Mouse (Mus musculus): ENCODE measurements at regions not wholly inside any gene's neighbourhood (a gene's known extent, or its start where the extent isn't known, plus 50 kb on each side); places are given as distances from the start of the nearest gene placed in this dataset.

DNA sequence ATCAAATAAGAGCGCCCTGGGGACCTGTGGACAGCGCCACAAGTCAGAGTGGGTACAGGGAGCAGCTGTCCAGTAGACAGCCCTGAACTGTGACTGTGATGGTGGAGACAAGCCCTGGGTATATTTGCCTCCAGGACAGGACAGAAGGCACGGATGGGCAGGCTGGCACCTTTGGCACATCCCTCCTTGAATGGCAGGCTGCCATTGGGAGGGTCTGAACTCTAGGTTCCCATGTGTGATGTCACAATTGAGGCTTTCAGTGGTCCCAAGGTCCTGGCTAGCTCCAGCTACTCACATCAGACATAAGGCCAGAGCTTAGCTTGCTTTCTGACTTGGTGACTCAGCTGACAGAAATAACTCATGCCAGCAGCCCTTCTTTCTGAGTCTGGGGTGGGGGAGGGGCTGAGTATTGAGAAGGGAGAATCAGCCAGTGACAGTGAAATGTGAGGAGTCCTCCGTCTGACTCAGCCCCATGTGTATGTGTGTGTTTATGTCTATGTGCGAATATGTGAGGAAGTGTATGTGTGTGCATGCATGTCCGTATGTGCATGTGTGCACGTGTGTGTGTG lies 91.2 kb upstream of the Tpm1 start:
- ATAC-seq (ENCODE audit: low FRiP score) (no peak), DNase-seq (ENCODE audit: low spot score) (no peak)
- no peak overlapping the region for H3K27ac ChIP-seq
- H3K27me3 ChIP-seq (ENCODE audit: control insufficient read depth, insufficient read depth, low read length), result no peaks in the 10 kb centered on the region
- no peak overlapping the region for H3K9ac ChIP-seq
- H3K4me1 ChIP-seq (replicated peaks; ENCODE audit: control insufficient read depth, insufficient read depth, low read length), result peaks cover 10% of the 10 kb centered on the region
- no peaks in the 10 kb centered on the region for H3K9me3 ChIP-seq (ENCODE audit: control insufficient read depth, low read length)
- H3K4me2 ChIP-seq (replicated peaks), result no peak overlapping the region
- no peak overlapping the region for H3K4me3 ChIP-seq (replicated peaks; ENCODE audit: low read length)
- 74% methylated on average over 7 of the region's 7 CpGs for WGBS
- H3K36me3 ChIP-seq (replicated peaks; ENCODE audit: control insufficient read depth, insufficient read depth), result no peaks in the 10 kb centered on the region

DNA sequence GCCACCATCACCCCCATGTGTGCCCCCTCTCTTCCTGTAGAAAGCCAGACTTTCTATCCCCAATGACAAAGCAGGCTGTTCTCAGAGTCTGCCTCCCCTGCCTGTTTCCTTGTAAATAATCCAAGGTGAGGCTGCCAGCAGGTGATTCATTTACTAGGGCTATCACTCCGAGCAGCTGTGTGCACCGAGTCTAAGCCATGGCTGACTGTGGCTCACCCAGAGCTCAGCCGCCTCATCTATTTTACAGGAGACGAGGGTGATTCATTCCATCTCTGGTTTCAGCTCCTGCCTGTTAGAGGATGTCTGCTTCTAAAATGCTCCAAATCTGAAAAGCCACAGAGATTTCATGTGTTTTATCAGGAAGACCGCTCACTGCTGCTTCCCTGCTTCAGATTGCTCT lies 88.5 kb upstream of the Tpm1 start:
- H3K9me3 ChIP-seq (ENCODE audit: control insufficient read depth, low read length), result no peaks in the 10 kb centered on the region
- peak overlapping the region; percentile 43; the same call in 1 of the 2 replicates for H3K27ac ChIP-seq
- DNase-seq (ENCODE audit: low spot score), result no peak
- WGBS, result 59% methylated on average over 5 of the region's 5 CpGs
- no peak overlapping the region for H3K4me3 ChIP-seq (replicated peaks; ENCODE audit: low read length)
- no peaks in the 10 kb centered on the region for H3K36me3 ChIP-seq (replicated peaks; ENCODE audit: control insufficient read depth, insufficient read depth)
- no peak overlapping the region for H3K9ac ChIP-seq
- peaks cover 10% of the 10 kb centered on the region for H3K4me1 ChIP-seq (replicated peaks; ENCODE audit: control insufficient read depth, insufficient read depth, low read length)
- no peaks in the 10 kb centered on the region for H3K27me3 ChIP-seq (ENCODE audit: control insufficient read depth, insufficient read depth, low read length)
- no peak overlapping the region for H3K4me2 ChIP-seq (replicated peaks)
- no peak for ATAC-seq (ENCODE audit: low FRiP score)

DNA sequence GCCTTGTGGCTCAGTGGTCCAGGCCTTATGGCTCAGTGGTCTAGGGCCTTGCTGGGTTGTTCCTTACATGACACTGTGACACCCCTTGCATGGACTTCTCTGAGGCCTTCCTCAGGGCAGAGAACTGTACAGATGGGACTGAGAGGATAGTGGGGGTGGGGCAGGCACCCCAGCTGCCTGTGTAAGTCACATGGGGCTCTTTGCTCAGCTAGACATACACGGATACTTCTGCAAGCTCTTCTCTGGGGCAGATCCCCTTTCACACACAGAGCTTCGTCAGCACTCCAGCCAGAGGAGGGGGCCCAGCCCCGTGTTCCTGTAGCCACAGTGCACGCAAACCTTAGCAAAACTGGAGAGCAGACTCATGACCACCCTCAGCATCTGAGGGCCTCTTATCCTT lies 87.9 kb upstream of the Tpm1 start:
- no peaks in the 10 kb centered on the region for H3K27me3 ChIP-seq (ENCODE audit: control insufficient read depth, insufficient read depth, low read length)
- H3K9ac ChIP-seq, result no peak overlapping the region
- H3K4me2 ChIP-seq (replicated peaks), result no peak overlapping the region
- H3K36me3 ChIP-seq (replicated peaks; ENCODE audit: control insufficient read depth, insufficient read depth), result no peaks in the 10 kb centered on the region
- 0 out of 2 replicates have a peak overlapping the region, but pooled peaks have one; percentile 43 for H3K27ac ChIP-seq
- DNase-seq (ENCODE audit: low spot score) (no peak), ATAC-seq (ENCODE audit: low FRiP score) (no peak)
- WGBS, result 40% methylated on average over 4 of the region's 4 CpGs
- H3K9me3 ChIP-seq (ENCODE audit: control insufficient read depth, low read length), result no peaks in the 10 kb centered on the region
- no peak overlapping the region for H3K4me3 ChIP-seq (replicated peaks; ENCODE audit: low read length)
- peaks cover 10% of the 10 kb centered on the region for H3K4me1 ChIP-seq (replicated peaks; ENCODE audit: control insufficient read depth, insufficient read depth, low read length)

DNA sequence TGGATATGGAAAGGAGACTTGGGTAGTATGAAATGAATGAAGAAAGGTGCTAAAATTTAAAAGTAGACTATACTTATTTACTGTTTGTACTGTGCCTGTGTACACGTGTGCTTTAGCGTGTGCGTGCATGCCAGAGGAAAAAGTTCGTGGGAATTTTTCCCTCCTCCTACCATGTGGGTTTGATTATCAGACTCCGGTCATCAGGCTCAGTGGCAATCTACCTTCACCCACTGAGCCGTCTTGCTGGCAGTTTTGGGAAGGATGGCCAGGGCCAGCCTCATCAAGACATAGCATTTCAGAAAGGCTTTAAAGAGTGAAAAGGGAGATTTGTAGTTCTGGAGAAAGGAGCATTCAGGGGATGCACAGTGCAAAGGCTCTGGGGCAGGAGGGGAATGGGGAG lies 87.0 kb upstream of the Tpm1 start:
- WGBS, result 85% methylated on average over 6 of the region's 6 CpGs
- Histone ChIP-seq H3K9me3 (ENCODE audit: control insufficient read depth, low read length) (no peaks in the 10 kb centered on the region), H3K36me3 (replicated peaks; ENCODE audit: control insufficient read depth, insufficient read depth) (no peaks in the 10 kb centered on the region), H3K4me1 (replicated peaks; ENCODE audit: control insufficient read depth, insufficient read depth, low read length) (peaks cover 10% of the 10 kb centered on the region), H3K27ac (no peak overlapping the region), H3K4me2 (replicated peaks) (no peak overlapping the region), H3K27me3 (ENCODE audit: control insufficient read depth, insufficient read depth, low read length) (no peaks in the 10 kb centered on the region), H3K4me3 (replicated peaks; ENCODE audit: low read length) (no peak overlapping the region), H3K9ac (no peak overlapping the region)
- DNase-seq (ENCODE audit: low spot score) (no peak), ATAC-seq (ENCODE audit: low FRiP score) (no peak)

DNA sequence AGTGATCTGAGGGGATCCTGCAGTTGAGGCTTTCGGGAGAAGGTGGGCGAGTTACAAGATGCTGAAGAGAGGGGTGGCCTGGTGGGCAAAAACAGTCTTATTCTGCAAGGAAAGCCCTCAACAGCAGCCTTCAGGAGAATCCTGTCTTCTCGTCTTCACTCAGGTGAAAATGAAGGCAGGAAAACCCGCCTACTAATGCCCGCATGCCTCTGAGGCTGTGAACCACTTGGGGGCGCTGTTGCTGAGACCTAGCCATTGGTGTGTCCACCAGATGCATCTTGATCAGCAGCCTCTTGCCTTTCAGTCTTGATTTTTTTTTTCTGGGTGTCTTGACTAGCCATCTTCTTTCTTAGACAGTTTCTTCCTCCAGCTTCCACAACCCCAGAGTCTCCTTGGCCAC lies 85.2 kb upstream of the Tpm1 start:
- Histone ChIP-seq H3K4me3 (replicated peaks; ENCODE audit: low read length) (no peak overlapping the region), H3K27me3 (ENCODE audit: control insufficient read depth, insufficient read depth, low read length) (no peaks in the 10 kb centered on the region), H3K4me1 (replicated peaks; ENCODE audit: control insufficient read depth, insufficient read depth, low read length) (peaks cover 10% of the 10 kb centered on the region), H3K9me3 (ENCODE audit: control insufficient read depth, low read length) (no peaks in the 10 kb centered on the region), H3K27ac (no peak overlapping the region), H3K9ac (no peak overlapping the region), H3K36me3 (replicated peaks; ENCODE audit: control insufficient read depth, insufficient read depth) (no peaks in the 10 kb centered on the region), H3K4me2 (replicated peaks) (no peak overlapping the region)
- DNase-seq (ENCODE audit: low spot score) (no peak), ATAC-seq (ENCODE audit: low FRiP score) (no peak)
- WGBS, result 76% methylated on average over 6 of the region's 6 CpGs

DNA sequence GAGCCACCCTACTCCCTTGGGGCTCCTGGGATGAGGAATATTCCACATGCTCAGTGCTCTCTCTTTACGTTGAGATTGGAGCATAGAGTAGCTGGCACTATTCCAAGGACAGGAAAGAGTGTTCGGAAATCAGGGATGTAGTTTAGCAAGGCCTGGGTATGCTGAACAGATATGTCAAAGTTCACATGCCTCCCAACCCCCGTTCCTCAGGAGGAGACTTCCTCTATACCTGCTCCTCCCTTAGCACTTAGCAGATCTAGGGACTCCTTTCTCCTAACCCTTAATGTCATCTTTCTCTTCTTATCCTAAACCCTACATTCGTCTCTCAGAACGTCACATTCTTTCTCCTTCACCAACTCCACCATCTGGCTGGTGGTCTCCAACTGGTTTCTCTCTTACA lies 83.2 kb upstream of the Tpm1 start:
- Histone ChIP-seq H3K36me3 (replicated peaks; ENCODE audit: control insufficient read depth, insufficient read depth) (no peaks in the 10 kb centered on the region), H3K4me2 (replicated peaks) (no peak overlapping the region), H3K27me3 (ENCODE audit: control insufficient read depth, insufficient read depth, low read length) (no peaks in the 10 kb centered on the region), H3K9ac (no peak overlapping the region), H3K9me3 (ENCODE audit: control insufficient read depth, low read length) (no peaks in the 10 kb centered on the region), H3K4me3 (replicated peaks; ENCODE audit: low read length) (no peak overlapping the region), H3K27ac (no peak overlapping the region), H3K4me1 (replicated peaks; ENCODE audit: control insufficient read depth, insufficient read depth, low read length) (peaks cover 4% of the 10 kb centered on the region)
- no peak for DNase-seq (ENCODE audit: low spot score)
- ATAC-seq (ENCODE audit: low FRiP score), result no peak
- 73% methylated on average over 5 of the region's 5 CpGs for WGBS

DNA sequence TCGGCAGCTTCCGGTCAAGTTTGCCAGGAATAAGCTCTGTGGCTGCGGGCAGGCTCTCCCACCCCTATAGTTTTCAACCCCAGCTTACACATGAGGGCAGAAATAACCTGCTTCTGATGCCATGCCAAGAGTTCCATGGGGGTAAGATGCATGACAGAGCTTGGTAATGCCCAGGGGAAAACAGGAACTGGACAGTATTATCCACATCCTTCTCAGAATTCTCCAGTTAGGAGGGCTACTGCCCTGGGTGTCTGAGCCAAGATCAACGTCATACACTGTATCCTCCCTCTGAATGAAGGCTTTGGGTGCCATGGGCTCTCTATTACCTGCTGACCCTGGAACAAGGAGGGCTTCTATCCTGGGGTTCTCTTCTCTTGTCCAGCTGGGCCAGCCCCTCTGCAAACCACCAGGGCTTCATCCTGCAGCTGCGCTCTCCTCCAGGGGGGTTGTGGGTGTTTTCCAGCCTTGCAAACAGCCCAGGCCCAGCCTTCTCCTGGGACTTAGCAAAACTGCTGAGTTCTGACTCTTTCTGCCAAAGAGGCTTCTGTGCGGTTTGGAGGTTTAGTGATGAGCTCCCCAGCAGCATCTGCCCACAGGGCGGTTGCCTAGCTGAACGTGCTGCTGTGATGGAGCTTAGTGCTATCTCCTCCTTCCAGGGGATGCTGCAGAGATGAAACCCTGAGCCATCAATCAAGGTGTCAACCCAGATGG lies 81.7 kb upstream of the Tpm1 start:
- Histone ChIP-seq H3K9ac (no peak overlapping the region), H3K4me3 (replicated peaks; ENCODE audit: low read length) (no peak overlapping the region), H3K4me2 (replicated peaks) (no peak overlapping the region), H3K27ac (no peak overlapping the region), H3K27me3 (ENCODE audit: control insufficient read depth, insufficient read depth, low read length) (no peaks in the 10 kb centered on the region), H3K4me1 (replicated peaks; ENCODE audit: control insufficient read depth, insufficient read depth, low read length) (no peaks in the 10 kb centered on the region), H3K9me3 (ENCODE audit: control insufficient read depth, low read length) (no peaks in the 10 kb centered on the region), H3K36me3 (replicated peaks; ENCODE audit: control insufficient read depth, insufficient read depth) (no peaks in the 10 kb centered on the region)
- ATAC-seq (ENCODE audit: low FRiP score) (no peak), DNase-seq (ENCODE audit: low spot score) (no peak)
- 67% methylated on average over 8 of the region's 8 CpGs for WGBS

DNA sequence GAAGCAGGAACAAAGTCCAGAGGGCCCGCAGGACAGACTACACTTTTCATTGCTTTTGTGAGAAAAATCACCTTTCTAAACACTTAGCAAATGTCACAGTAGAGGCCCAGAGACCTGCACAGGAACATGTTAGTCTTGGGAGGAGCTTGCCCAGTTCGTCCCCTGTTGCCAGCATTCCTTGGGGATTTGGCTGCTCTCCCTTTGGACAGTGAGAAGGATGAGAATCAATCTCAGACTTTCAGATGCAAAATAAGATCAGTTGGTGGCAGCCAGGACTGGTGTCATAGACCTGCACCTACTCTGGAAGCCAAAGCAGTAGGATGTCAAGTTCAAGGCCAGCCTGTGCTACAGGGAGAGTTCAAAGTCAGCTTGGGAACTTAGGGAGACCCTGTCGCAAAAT lies 80.7 kb upstream of the Tpm1 start:
- no peak for ATAC-seq (ENCODE audit: low FRiP score)
- DNase-seq (ENCODE audit: low spot score), result no peak
- H3K4me1 ChIP-seq (replicated peaks; ENCODE audit: control insufficient read depth, insufficient read depth, low read length), result no peaks in the 10 kb centered on the region
- WGBS, result 85% methylated on average over 3 of the region's 3 CpGs
- no peak overlapping the region for H3K27ac ChIP-seq
- no peaks in the 10 kb centered on the region for H3K36me3 ChIP-seq (replicated peaks; ENCODE audit: control insufficient read depth, insufficient read depth)
- no peaks in the 10 kb centered on the region for H3K9me3 ChIP-seq (ENCODE audit: control insufficient read depth, low read length)
- no peak overlapping the region for H3K4me3 ChIP-seq (replicated peaks; ENCODE audit: low read length)
- H3K9ac ChIP-seq, result no peak overlapping the region
- no peaks in the 10 kb centered on the region for H3K27me3 ChIP-seq (ENCODE audit: control insufficient read depth, insufficient read depth, low read length)
- H3K4me2 ChIP-seq (replicated peaks), result no peak overlapping the region

DNA sequence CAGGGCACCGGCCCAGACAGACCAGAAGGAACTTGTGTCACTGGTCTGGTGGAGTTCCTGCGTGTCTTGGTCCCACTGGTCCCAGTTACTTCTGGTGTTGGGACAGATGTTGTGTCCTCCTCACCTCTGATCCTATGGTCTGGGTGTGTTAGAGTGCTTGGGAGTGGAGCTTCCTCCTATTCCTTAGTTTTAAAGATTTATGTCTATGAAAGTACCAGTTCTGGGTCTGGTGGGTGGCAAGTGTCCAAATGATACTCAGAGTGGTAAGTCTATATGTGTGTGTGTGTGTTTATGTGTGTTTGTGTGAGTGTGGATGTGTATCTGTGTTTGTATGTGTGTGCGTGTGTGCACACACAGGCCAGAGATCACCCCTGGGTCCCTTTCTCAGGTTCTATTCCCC lies 79.9 kb upstream of the Tpm1 start:
- H3K4me2 ChIP-seq (replicated peaks), result no peak overlapping the region
- no peaks in the 10 kb centered on the region for H3K36me3 ChIP-seq (replicated peaks; ENCODE audit: control insufficient read depth, insufficient read depth)
- 96% methylated on average over 3 of the region's 3 CpGs for WGBS
- no peak overlapping the region for H3K4me3 ChIP-seq (replicated peaks; ENCODE audit: low read length)
- no peaks in the 10 kb centered on the region for H3K27me3 ChIP-seq (ENCODE audit: control insufficient read depth, insufficient read depth, low read length)
- H3K27ac ChIP-seq, result no peak overlapping the region
- H3K9me3 ChIP-seq (ENCODE audit: control insufficient read depth, low read length), result no peaks in the 10 kb centered on the region
- DNase-seq (ENCODE audit: low spot score), result no peak
- H3K4me1 ChIP-seq (replicated peaks; ENCODE audit: control insufficient read depth, insufficient read depth, low read length), result no peaks in the 10 kb centered on the region
- no peak overlapping the region for H3K9ac ChIP-seq
- no peak for ATAC-seq (ENCODE audit: low FRiP score)

DNA sequence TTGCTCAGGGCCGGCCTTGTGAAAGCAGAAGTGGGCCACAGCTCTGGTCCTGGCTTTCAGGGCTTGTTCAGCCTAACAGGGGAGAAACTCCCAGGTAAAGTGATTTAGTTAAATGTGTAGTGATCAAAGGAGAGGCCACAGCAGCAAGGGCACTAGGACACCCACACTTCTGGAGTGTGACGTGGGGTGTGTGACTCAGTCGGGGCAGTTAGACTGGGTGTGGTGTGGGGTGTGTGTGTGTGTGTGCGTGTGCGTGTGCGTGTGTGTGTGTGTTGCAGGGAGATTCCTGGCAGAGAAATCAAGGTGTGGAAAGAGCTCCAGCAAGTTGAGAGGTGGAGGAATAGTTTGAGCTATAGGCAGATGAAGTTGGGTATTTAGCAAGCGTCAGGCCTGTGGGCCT lies 72.5 kb upstream of the Tpm1 start:
- ATAC-seq (ENCODE audit: low FRiP score) (no peak), DNase-seq (ENCODE audit: low spot score) (no peak)
- Histone ChIP-seq H3K27me3 (ENCODE audit: control insufficient read depth, insufficient read depth, low read length) (no peaks in the 10 kb centered on the region), H3K9ac (no peak overlapping the region), H3K27ac (no peak overlapping the region), H3K4me1 (replicated peaks; ENCODE audit: control insufficient read depth, insufficient read depth, low read length) (no peaks in the 10 kb centered on the region), H3K9me3 (ENCODE audit: control insufficient read depth, low read length) (no peaks in the 10 kb centered on the region), H3K4me3 (replicated peaks; ENCODE audit: low read length) (no peak overlapping the region), H3K36me3 (replicated peaks; ENCODE audit: control insufficient read depth, insufficient read depth) (no peaks in the 10 kb centered on the region), H3K4me2 (replicated peaks) (no peak overlapping the region)
- 93% methylated on average over 7 of the region's 7 CpGs for WGBS

All from hindbrain, embryonic 14.5 days (tissue).